Mouse (Mus musculus) lung, adult 18-20 months (tissue): Measurements from ENCODE around the gene Gsap.

Experiments used
- DNase-seq, 2 experiments: peaks; one replicate each; pipeline ENCODE4 v3.0.0; 2022; ENCODE audit warnings: mixed read lengths in 2 of 2

Gene Gsap

GRCm38 (mm10) chr5:21185764-21186685 is at the start of gene Gsap:
Gene Gsap, plus strand, starts transcription at chr5:21186255.
- DNase-seq: peak; percentile 94

GRCm38 (mm10) chr5:21136575-21136974 is 49.5 kb upstream of the Gsap start:
- peak in 1 of 2 experiments; percentile 29 for DNase-seq

DNA sequence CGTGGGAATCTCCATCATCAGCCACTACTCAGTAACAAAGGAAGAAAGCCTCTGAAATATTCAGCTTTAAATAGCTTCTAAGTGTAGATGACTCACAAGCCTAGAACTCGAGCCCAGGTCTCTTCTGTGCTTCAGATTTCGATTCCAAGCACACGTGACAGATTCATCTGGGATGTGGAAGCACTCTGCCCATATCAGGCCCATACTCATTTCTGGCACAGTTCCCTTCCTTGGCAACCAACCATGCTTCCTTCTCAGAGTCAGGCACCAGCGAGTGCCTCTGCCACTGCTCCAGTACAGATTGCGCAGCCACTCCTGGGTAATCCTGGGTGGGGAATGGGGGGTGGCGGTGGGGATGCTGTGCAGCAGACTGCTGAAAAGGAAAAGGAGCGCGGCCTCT is 46.5 kb upstream of the Gsap start:
- DNase-seq: peak; percentile 76 to 86

DNA sequence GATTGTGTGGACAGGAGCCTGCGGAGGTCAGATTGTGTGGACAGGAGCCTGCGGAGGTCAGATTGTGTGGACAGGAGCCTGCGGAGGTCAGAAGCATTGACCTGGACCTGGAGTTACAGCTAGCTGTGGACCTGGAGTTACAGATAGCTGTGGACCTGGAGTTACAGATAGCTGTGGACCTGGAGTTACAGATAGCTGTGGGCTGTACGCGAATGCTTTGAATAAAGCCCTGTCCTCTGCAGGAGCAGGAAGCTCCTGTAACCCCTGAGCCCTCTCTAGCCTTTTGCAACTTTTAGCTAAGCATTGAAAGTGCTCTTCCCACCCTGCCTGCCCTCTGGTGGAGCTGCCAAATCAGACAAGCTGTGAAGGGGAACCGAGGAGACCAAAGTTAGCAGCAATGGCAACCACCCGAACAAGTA is 44.9 kb upstream of the Gsap start:
- peak; percentile 54 to 58 for DNase-seq

DNA sequence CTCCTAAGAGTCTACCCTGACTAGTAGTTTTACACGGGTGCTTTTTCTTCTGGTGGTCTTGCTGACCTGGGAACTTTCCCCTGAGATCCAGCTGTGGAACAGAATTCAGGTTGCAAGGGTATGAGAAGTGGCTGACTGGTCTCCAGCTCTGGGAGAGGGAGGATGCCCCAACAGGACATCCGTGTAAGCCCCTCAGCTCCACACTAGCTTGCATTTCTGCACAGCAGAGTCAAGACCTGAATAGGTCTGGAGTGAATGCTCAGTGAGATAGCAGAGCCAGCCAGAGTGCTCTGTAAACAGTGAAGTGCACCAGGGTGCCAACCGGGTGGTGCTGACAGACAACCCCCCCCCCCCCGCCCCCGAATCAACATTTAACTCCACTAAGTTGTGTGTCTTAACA is 44.4 kb upstream of the Gsap start:
- DNase-seq: no peak

- DNase-seq: peak in 1 of 2 experiments; percentile 26
Measured at GRCm38 (mm10) chr5:21143032-21143431, 43.0 kb upstream of the Gsap start.

GRCm38 (mm10) chr5:21144506-21145169 is 41.4 kb upstream of the Gsap start:
- DNase-seq: peak; percentile 50 to 69

DNA sequence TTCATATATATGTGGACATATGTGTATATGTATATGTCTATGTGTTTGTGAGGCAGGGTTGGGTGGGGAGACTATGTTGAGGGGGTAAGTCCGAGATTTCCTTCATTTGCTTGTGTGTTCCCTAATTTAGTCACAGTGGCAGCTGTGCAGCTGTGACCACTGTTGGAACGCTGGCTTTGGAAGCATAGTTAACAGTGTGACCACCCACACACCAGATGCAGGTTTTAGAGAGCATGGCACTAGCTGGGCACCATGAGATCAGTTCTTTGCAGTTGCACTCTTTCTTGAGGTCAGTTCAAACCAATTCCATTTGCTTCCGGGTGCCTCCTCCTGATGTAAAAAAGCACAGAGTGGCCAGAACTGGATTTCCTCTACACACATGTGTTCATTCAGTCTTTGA is 37.7 kb upstream of the Gsap start:
- DNase-seq: no peak

DNA sequence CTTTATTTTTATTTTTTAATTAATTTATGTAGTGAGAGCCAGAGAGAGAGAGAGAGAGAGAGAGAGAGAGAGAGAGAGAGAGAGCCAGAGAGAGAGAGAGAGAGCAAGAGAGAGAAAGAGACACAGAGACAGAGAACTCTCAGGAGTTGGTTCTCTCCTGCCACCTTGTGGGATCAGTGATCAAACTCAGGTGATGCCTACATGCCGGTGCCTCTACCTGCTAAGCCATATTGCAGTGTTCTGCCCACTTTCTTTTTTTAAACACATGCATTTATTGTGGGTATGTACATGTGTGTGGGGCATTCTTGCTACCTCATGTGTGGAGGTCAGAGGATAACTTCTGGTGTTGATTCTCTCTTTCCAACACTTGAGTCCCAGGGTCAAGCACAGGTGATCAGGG is 32.4 kb upstream of the Gsap start:
- DNase-seq: no peak

- no peak for DNase-seq
Measured at GRCm38 (mm10) chr5:21156770-21157169, 29.3 kb upstream of the Gsap start.

- no peak for DNase-seq
Measured at GRCm38 (mm10) chr5:21159536-21159935, 26.5 kb upstream of the Gsap start.

- no peak for DNase-seq
Measured at GRCm38 (mm10) chr5:21160781-21161180, 25.3 kb upstream of the Gsap start.

DNA sequence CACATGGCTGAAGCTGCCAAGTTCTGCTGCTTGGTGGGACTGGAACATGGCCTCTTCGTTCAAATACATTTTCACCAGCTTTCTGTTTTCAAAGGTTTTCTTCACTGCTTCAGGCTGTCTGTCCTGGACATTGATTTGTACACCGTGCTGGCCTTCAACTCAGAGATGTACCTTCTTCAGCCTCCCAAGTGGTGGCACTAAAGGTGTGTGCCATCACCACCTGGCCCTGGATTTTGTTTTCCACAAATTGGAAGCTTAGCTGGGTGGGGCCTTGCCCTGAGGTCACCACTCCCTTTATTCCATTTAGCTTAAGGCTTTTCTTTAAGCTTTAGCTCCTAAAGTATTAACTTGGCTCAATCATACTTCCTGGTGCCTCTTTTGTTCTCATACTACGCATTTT is 22.6 kb upstream of the Gsap start:
- no peak for DNase-seq

DNA sequence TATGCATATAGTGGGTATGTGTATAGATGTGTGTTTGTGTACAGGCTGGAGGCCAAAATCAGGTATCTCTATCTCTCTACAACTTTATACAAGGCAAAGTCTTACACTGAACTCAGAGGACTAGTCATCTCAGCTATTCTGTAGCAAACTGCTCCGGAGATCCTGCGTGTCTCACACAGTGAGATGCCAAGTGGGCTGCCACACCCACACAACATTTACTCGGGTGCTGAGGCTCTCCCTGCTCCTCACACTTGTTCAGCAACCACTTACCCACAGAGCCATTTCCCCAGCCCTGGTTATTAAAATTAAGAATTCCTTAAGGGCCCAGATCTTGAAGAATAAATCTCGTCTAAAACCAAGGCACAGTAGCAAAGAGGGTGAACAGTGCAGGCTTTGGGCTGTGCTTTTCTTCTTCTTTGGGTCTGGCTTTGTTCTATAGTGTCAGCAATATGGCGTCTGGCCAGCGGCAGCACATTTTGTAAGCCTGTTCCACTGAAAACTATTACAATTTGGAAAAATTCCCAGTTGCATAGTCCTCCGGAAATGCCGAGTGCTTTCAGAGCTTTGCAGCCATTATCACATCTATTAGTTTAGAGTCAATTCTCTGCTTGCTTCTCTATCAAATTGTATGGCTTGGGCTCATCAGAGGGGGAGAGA is 17.2 kb upstream of the Gsap start:
- no peak for DNase-seq

DNA sequence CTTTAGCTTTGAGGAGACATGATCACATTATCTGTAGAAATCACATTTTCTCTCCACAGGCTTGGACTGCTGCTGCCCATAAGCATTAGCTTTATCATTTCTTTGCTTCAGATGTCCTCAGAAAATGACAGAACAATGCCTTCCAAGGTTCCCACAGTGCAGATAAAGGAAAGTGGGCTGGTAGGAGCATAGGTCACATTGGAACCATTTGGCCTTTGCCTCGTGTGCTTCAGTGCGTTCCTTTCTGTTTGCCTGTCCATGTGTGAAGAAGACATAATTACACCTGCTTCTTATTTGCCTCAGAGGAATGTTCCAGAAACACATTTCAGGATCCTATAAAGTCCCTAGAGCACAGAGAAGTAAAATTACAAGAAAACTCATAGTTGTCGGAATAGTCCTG is 16.7 kb upstream of the Gsap start:
- DNase-seq: no peak

DNA sequence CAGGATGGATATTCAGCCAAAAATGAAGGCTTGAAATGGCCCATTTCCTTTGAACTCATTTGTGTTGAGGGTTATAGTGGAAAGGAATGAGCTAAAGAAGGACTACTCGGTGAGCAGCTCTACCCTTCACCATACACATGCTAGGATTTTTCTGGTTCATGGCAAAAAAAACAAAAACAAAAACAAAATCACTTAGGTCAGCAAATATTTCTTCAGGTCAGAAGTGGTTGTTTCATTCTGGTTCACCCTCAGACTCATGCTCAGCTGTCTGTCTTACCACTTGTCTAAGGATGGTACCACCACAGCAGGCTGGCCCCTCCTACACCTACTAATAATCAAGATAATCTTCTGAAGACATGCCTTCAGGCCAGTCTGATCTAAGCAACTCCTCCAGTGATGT is 16.2 kb upstream of the Gsap start:
- DNase-seq: no peak

DNA sequence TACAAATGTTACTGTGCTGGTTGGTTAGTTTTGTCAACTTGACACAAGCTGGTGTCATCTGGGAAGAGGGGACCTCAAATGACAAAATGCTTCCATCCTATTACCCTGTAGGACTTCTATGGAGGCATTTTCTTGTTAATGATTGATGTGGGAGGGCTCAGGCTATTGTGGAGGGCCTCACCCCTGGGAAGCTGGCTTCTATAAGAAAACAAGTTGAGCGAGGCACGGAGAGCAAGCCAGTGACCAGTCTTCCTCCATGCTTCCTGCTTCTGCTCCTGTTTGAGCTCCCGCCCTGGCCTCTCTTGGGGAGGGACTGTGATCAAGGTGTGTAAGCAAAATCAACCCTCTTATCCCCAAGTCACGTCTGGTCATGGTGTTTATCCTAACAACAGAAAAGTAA is 15.6 kb upstream of the Gsap start:
- no peak for DNase-seq

- no peak for DNase-seq
Measured at GRCm38 (mm10) chr5:21170898-21171297, 15.2 kb upstream of the Gsap start.

GRCm38 (mm10) chr5:21171336-21171735 is 14.7 kb upstream of the Gsap start:
- DNase-seq: no peak

DNA sequence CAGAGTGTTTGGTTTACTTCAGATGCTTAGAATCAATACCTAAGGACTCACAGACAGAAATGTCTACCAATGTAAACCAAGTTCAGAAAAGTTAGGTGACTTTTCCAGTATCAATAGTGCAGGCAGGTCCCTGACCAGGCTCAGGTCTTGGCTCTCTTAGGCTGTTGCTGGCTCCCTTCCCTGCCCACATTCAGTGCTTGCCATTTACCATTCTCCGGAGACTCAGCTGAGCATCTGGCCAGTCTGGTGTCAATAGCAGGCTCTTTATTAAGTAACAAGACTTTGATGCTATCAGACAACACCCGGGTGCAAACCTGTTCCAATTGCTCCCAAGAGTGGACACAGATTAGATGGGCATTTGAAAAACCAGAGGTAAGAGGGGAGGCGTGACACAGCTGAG is 13.7 kb upstream of the Gsap start:
- no peak for DNase-seq

DNA sequence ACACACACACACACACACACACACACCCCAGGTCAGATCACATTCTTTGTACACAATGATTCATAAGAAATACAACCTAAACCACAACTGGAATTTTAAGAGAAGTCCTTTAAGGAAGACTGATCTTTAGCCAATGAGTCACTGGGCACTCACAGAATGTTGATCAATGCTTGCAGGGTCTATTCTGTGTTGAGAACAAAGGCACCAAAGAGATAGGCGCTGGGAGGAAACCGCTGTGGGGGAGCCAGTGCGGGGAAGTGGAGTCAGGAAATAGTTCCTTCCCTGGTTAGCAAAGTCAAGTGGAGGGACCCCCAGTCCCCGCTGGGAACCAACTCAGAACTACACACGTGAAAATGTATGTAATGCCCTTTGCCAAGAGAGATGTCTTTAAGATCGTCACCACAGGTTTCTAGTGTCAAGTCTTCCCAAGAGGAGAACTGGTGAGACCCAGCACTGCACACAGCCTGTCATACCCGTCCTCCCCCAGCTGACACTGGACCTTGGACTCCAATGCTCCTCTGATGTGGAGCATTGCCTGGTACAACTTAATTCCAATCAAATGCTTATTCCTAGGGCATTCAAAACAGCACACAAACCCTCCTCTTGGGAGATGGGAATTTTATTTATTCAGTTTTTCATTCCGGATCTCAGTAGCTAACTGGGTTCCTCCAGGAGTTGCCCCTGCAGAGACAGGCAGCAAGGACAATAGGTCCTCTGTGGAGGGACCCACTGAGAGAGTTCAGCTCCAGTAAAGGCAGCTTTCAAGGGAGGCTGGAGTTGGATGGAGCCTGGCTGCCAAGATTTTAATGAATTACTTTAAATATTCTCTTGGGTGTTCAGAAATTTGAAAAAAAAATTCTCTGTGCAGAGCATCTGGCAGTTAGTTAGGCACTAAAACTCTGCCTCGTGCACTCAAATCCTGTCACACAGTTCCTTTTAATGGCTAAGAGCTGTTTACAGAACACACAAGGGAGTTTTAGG is 10.6 kb upstream of the Gsap start:
- no peak for DNase-seq

DNA sequence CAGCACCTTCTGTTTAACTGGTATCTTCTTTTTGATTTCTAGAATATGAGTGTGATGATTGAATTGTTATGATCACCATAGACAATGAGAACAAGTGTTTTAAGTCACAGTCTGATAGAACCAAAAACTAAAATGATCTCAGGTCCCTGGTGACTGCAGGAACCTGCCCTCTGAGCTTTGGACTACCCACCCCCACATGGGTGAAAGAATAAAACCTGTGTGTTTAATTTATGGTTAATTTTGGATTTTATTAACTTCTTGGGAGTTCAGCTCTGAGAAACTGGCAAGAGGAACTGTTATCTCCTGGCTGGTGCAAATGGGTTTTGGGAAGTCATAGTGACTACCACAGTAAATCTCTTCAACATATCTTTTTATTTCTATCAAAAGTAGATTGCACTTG is 6.6 kb upstream of the Gsap start:
- no peak for DNase-seq
